Mouse (Mus musculus): ENCODE results near the gene Gng11.

GRCm38 (mm10) chr6:3993492-3993891 lies 10.2 kb upstream of the Gng11 start, which contains the start of gene Gngt1:
- TF ChIP-seq CTCF (IDR thresholded peaks at IDR 0.05; ENCODE audit: extremely low read depth, insufficient read length, insufficient replicate concordance, low read depth, low read length) (no peak), POLR2A (IDR thresholded peaks at IDR 0.05; ENCODE audit: low read depth, low read length) (no peak)
